Mouse (Mus musculus) midbrain, embryonic 15.5 days (tissue): ENCODE measurements at regions not wholly inside any gene's neighbourhood (a gene's known extent, or its start where the extent isn't known, plus 50 kb on each side); places are given as distances from the start of the nearest gene placed in this dataset.

ENCODE experiments used
- ATAC-seq: fragments of 200-750 bp; cut with Nextera tagmentation; replicated peaks from 2 replicates; pipeline ENCODE4 v1.8.0; 2017; ENCODE audit warnings: moderate TSS enrichment
- H3K27ac ChIP-seq: fragments of 300-500 bp; sonication (generic); 2 replicates; pipeline ENCODE4 v1.5.1; 2015; ENCODE audit warnings: mild to moderate bottlenecking, inconsistent platforms
- H3K27me3 ChIP-seq: fragments of 300-500 bp; sonication (generic); replicated peaks from 2 replicates; pipeline ENCODE4 v1.6.1; 2015; ENCODE audit warnings: inconsistent platforms
- H3K36me3 ChIP-seq: fragments of 300-500 bp; sonication (generic); replicated peaks from 2 replicates; pipeline ENCODE4 v1.6.1; 2015; ENCODE audit warnings: inconsistent platforms
- H3K4me1 ChIP-seq: fragments of 300-500 bp; sonication (generic); 2 replicates; pipeline ENCODE4 v1.6.1; 2015; ENCODE audit warnings: inconsistent platforms
- H3K4me2 ChIP-seq: fragments of 300-500 bp; sonication (generic); 2 replicates; pipeline ENCODE4 v1.6.1; 2015; ENCODE audit warnings: inconsistent platforms, mild to moderate bottlenecking, moderate library complexity
- H3K4me3 ChIP-seq: fragments of 300-500 bp; sonication (generic); 2 replicates; pipeline ENCODE4 v1.5.1; 2015; ENCODE audit warnings: mild to moderate bottlenecking, inconsistent platforms
- H3K9ac ChIP-seq: fragments of 300-500 bp; sonication (generic); 2 replicates; pipeline ENCODE4 v1.6.1; 2015; ENCODE audit warnings: mild to moderate bottlenecking, inconsistent platforms
- H3K9me3 ChIP-seq: fragments of 300-500 bp; sonication (generic); 2 replicates; pipeline ENCODE4 v1.6.1; 2016; ENCODE audit warnings: inconsistent platforms
- WGBS: fragments of 180-500 bp; shearing (Covaris S2); methylation state at CpG from one replicate; pipeline ENCODE4 v1.1.7; 2015; ENCODE audit warnings: mixed read lengths; 5-methylcytosine and 5-hydroxymethylcytosine counted together

DNA sequence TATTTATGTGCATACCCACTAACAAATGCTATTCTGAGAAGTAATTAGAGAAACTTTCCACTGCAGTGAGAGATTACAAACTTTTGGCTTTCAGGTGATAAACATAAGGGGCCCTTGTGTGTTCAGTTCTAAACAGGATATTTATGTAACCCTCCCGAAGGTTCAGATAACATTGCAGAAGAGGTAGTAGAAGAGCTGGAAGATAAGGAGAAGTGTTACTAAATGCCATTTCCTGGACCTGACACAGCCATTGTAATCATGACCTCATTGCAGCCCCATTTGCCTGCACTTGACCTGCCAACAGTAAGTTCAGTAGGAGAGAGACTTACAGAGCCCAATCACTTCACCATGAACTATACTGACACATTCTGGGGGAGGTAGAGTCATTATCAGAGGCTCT is 405.6 kb downstream of the Sqor start:
- WGBS, result 88% methylated on average over 1 of the region's 1 CpGs
- Histone ChIP-seq H3K36me3 (no peaks in the 10 kb centered on the region), H3K9me3 (no peaks in the 10 kb centered on the region), H3K27me3 (no peaks in the 10 kb centered on the region), H3K27ac (no peak overlapping the region), H3K4me2 (no peak overlapping the region), H3K9ac (no peak overlapping the region), H3K4me3 (no peak overlapping the region), H3K4me1 (no peaks in the 10 kb centered on the region)
- ATAC-seq, result no peak

GRCm38 (mm10) chr2:123182208-123182607 is 417.2 kb downstream of the Sqor start:
- Histone ChIP-seq H3K9ac (no peak overlapping the region), H3K4me3 (no peak overlapping the region), H3K27me3 (no peaks in the 10 kb centered on the region), H3K4me2 (no peak overlapping the region), H3K27ac (no peak overlapping the region), H3K9me3 (no peaks in the 10 kb centered on the region), H3K36me3 (no peaks in the 10 kb centered on the region), H3K4me1 (peaks cover 4% of the 10 kb centered on the region; the same call in 1 of the 2 replicates)
- peak; percentile 81; the same call in 1 of the 2 replicates for ATAC-seq

- peak; percentile 75 for ATAC-seq
- Histone ChIP-seq H3K27ac (no peak overlapping the region), H3K27me3 (no peaks in the 10 kb centered on the region), H3K4me2 (no peak overlapping the region), H3K4me3 (no peak overlapping the region), H3K4me1 (no peaks in the 10 kb centered on the region), H3K9me3 (no peaks in the 10 kb centered on the region), H3K36me3 (no peaks in the 10 kb centered on the region), H3K9ac (no peak overlapping the region)
- WGBS, result 48% methylated on average over 3 of the region's 3 CpGs
These were observed 426.0 kb downstream of the Sqor start for GRCm38 (mm10) chr2:123190795-123191582.

- no peaks in the 10 kb centered on the region for H3K27me3 ChIP-seq
- H3K4me3 ChIP-seq, result no peak overlapping the region
- no peaks in the 10 kb centered on the region for H3K4me1 ChIP-seq
- no peak overlapping the region for H3K27ac ChIP-seq
- no peak for ATAC-seq
- H3K9ac ChIP-seq, result no peak overlapping the region
- no peaks in the 10 kb centered on the region for H3K36me3 ChIP-seq
- WGBS, result 54% methylated on average over 1 of the region's 1 CpGs
- H3K4me2 ChIP-seq, result no peak overlapping the region
- H3K9me3 ChIP-seq, result no peaks in the 10 kb centered on the region
These were observed 429.5 kb downstream of the Sqor start for GRCm38 (mm10) chr2:123194533-123194932.
